Mouse (Mus musculus) olfactory bulb, adult 2 months (tissue): ENCODE measurements around the gene Prkar1b.

ENCODE experiments used
- CTCF ChIP-seq: fragments of 200-500 bp; IDR thresholded peaks from 2 replicates; pipeline ENCODE4 v1.5.1; 2012; ENCODE audit warnings: low read depth, mild to moderate bottlenecking, low read length, moderate library complexity; ENCODE audit not compliant: insufficient read depth
- POLR2A ChIP-seq: fragments of 200-500 bp; IDR thresholded peaks from 2 replicates; pipeline ENCODE4 v1.6.1; 2012; ENCODE audit warnings: mild to moderate bottlenecking, low read depth, low read length, moderate library complexity; ENCODE audit not compliant: insufficient read depth

- TF ChIP-seq CTCF (no peak), POLR2A (no peak)
These were observed 160.2 kb downstream of the Prkar1b start for GRCm38 (mm10) chr5:138989567-138989966.
